Mouse (Mus musculus): ENCODE results near the gene Ccdc28b.

DNA sequence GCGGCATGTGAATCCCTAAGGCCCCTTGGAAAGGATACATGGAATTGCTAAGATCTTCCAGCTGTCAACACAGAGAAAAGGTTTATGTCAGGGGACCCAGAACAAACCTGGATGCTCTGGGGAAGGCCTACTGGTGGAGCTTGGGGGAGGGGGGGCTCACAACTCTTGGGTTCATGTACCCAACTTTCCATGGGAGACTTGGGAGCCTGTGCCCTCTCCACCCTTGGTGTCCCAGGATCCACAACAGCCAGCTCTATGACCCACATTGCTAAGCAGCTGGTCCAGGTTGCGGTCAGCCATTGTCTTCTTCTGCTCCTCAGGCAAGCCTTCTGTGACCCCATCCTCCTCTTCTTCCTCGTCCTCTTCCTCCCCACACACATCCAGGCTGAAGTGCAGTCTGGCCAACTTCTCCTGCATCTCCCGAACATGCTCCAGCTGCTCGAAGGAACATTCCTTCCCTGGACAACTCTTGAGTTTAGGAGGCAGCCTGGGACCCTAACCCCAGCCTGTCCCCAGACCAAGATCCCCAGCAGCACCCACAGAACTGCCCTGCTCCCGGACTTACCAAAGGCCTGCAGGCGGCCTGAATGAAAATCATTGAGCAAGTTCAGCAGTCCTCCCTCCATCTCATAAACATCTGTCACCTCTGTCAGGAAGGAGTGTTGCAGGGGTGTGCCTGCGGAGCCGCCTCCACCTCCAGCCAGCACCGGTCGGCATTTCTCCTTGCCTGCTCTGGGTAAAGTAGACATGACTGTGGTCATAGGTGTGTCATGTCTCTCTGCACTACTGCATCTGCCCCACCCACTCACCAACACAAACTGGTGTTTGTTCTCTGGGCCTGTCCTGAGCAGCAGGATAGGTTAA is 3.1 kb downstream of the Ccdc28b start:
- TF ChIP-seq CTCF (IDR thresholded peaks at IDR 0.05; ENCODE audit: insufficient read depth, low read length) = no peak
- no peak for TF ChIP-seq POLR2A (IDR thresholded peaks at IDR 0.05; ENCODE audit: borderline replicate concordance, extremely low read depth, low read depth, low read length)

All from lung, adult 2 months (tissue).